Mouse (Mus musculus) thymus, adult 18-20 months (tissue): ENCODE data around the gene Tnnc1.

Experiments used
- DNase-seq, 2 experiments: peaks; one replicate each; pipeline ENCODE4 v3.0.0; 2022; ENCODE audit warnings: mixed read lengths in 2 of 2

Gene Tnnc1

DNA sequence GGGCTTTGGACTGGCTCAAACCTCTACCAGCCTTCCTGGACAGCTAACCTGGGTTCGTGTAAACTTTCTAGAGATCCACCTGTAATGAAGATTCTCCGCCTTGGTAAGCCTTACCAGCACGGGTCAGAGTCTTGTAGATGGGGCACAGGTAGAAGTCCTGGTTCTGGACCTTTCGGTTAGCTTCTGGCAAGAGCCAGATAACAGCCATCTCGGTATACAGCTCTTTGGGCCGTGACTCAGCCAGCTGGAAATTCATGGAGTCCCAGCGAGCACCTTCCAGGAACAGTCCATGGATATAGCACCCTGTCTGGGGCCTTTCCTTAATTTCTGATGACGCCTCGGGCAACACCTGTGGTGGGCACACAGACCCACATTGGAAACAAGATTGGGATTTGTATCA lies 52.8 kb downstream of the Tnnc1 start:
- no peak for DNase-seq
